Mouse (Mus musculus) forebrain, embryonic 15.5 days (tissue): ENCODE results near the gene Mxd1. TPM values are rescaled to one million over a fixed set of nuclear protein-coding genes. Genes with fewer than 3 reads are reported as not detected.

Source experiments
- ATAC-seq: fragments of 200-750 bp; cut with Nextera tagmentation; replicated peaks from 2 replicates; pipeline ENCODE4 v1.8.0; 2017; ENCODE audit warnings: mild to moderate bottlenecking, moderate TSS enrichment, moderate library complexity
- H3K27ac ChIP-seq: fragments of 300-500 bp; sonication (generic); replicated peaks from 2 replicates; pipeline ENCODE4 v1.5.1; 2015; ENCODE audit warnings: mild to moderate bottlenecking, inconsistent platforms
- H3K27me3 ChIP-seq: fragments of 300-500 bp; sonication (generic); 2 replicates; pipeline ENCODE4 v1.6.1; 2015; ENCODE audit warnings: inconsistent platforms
- H3K36me3 ChIP-seq: fragments of 300-500 bp; sonication (generic); 2 replicates; pipeline ENCODE4 v1.6.1; 2015; ENCODE audit warnings: mild to moderate bottlenecking, inconsistent platforms
- H3K4me1 ChIP-seq: fragments of 300-500 bp; sonication (generic); 2 replicates; pipeline ENCODE4 v1.6.1; 2015; ENCODE audit warnings: inconsistent platforms
- H3K4me2 ChIP-seq: fragments of 300-500 bp; sonication (generic); replicated peaks from 2 replicates; pipeline ENCODE4 v1.6.1; 2015; ENCODE audit warnings: mild to moderate bottlenecking, inconsistent platforms
- H3K4me3 ChIP-seq: fragments of 300-500 bp; sonication (generic); 2 replicates; pipeline ENCODE4 v1.5.1; 2015; ENCODE audit warnings: mild to moderate bottlenecking, inconsistent platforms
- H3K9ac ChIP-seq: fragments of 300-500 bp; sonication (generic); replicated peaks from 2 replicates; pipeline ENCODE4 v1.6.1; 2015; ENCODE audit warnings: mild to moderate bottlenecking, inconsistent platforms
- H3K9me3 ChIP-seq: fragments of 300-500 bp; sonication (generic); 2 replicates; pipeline ENCODE4 v1.6.1; 2016; ENCODE audit warnings: inconsistent platforms
- WGBS: fragments of 180-500 bp; shearing (Covaris S2); methylation state at CpG from one replicate; pipeline ENCODE4 v1.1.7; 2015; ENCODE audit warnings: mixed read lengths; 5-methylcytosine and 5-hydroxymethylcytosine counted together
- polyA plus RNA-seq: library from polyadenylated mRNA; unstranded; fragments of >200 nt; fragmentation: Nextera tagmentation; extraction: Ambion mirVana; gene quantifications from 2 replicates; pipeline ENCODE4 v1.2.1, GENCODE M21; 2015

The Mxd1 gene
- polyA plus RNA-seq, 1 experiment from 2014 or later: 22.8 TPM

GRCm38 (mm10) chr6:86623201-86623600 is 45.8 kb downstream of the Mxd1 start:
- peaks cover 6% of the 10 kb centered on the region; the same call in 1 of the 2 replicates for H3K4me1 ChIP-seq
- H3K4me2 ChIP-seq: no peak overlapping the region
- WGBS: 83% methylated on average over 4 of the region's 4 CpGs
- no peak overlapping the region for H3K27ac ChIP-seq
- no peaks in the 10 kb centered on the region for H3K27me3 ChIP-seq
- H3K4me3 ChIP-seq: no peak overlapping the region
- no peaks in the 10 kb centered on the region for H3K9me3 ChIP-seq
- H3K9ac ChIP-seq: no peak overlapping the region
- H3K36me3 ChIP-seq: no peaks in the 10 kb centered on the region
- ATAC-seq: no peak

GRCm38 (mm10) chr6:86615301-86615700 is 53.7 kb downstream of the Mxd1 start:
- no peak for ATAC-seq
- WGBS: 93% methylated on average over 4 of the region's 4 CpGs
- Histone ChIP-seq H3K4me2 (no peak overlapping the region), H3K4me3 (no peak overlapping the region), H3K27ac (no peak overlapping the region), H3K9ac (no peak overlapping the region), H3K27me3 (no peaks in the 10 kb centered on the region), H3K9me3 (no peaks in the 10 kb centered on the region), H3K36me3 (no peaks in the 10 kb centered on the region), H3K4me1 (no peaks in the 10 kb centered on the region)

- no peak overlapping the region for H3K27ac ChIP-seq
- no peaks in the 10 kb centered on the region for H3K27me3 ChIP-seq
- no peaks in the 10 kb centered on the region for H3K36me3 ChIP-seq
- no peaks in the 10 kb centered on the region for H3K4me1 ChIP-seq
- H3K9me3 ChIP-seq: no peaks in the 10 kb centered on the region
- WGBS: 60% methylated on average over 5 of the region's 5 CpGs
- ATAC-seq: no peak
- no peak overlapping the region for H3K4me2 ChIP-seq
- H3K9ac ChIP-seq: no peak overlapping the region
- H3K4me3 ChIP-seq: no peak overlapping the region
Measured at GRCm38 (mm10) chr6:86610714-86611113, 58.2 kb downstream of the Mxd1 start.

GRCm38 (mm10) chr6:86609235-86609634 is 59.7 kb downstream of the Mxd1 start:
- Histone ChIP-seq H3K9ac (no peak overlapping the region), H3K9me3 (no peaks in the 10 kb centered on the region), H3K4me3 (no peak overlapping the region), H3K4me1 (no peaks in the 10 kb centered on the region), H3K4me2 (no peak overlapping the region), H3K36me3 (no peaks in the 10 kb centered on the region), H3K27me3 (no peaks in the 10 kb centered on the region), H3K27ac (no peak overlapping the region)
- no peak for ATAC-seq
- WGBS: 93% methylated on average over 6 of the region's 6 CpGs

GRCm38 (mm10) chr6:86607471-86607870 is 61.5 kb downstream of the Mxd1 start:
- Histone ChIP-seq H3K27ac (no peak overlapping the region), H3K4me3 (no peak overlapping the region), H3K27me3 (no peaks in the 10 kb centered on the region), H3K36me3 (no peaks in the 10 kb centered on the region), H3K9me3 (no peaks in the 10 kb centered on the region), H3K4me1 (no peaks in the 10 kb centered on the region), H3K4me2 (no peak overlapping the region), H3K9ac (no peak overlapping the region)
- 82% methylated on average over 6 of the region's 6 CpGs for WGBS
- ATAC-seq: no peak

- 83% methylated on average over 4 of the region's 4 CpGs for WGBS
- no peaks in the 10 kb centered on the region for H3K9me3 ChIP-seq
- no peaks in the 10 kb centered on the region for H3K4me1 ChIP-seq
- H3K27me3 ChIP-seq: no peaks in the 10 kb centered on the region
- no peaks in the 10 kb centered on the region for H3K36me3 ChIP-seq
- no peak overlapping the region for H3K4me2 ChIP-seq
- no peak overlapping the region for H3K9ac ChIP-seq
- no peak overlapping the region for H3K4me3 ChIP-seq
- no peak overlapping the region for H3K27ac ChIP-seq
- no peak for ATAC-seq
Measured at GRCm38 (mm10) chr6:86606289-86606688, 62.7 kb downstream of the Mxd1 start.

GRCm38 (mm10) chr6:86605260-86605659 is 63.7 kb downstream of the Mxd1 start:
- Histone ChIP-seq H3K4me2 (no peak overlapping the region), H3K27me3 (no peaks in the 10 kb centered on the region), H3K27ac (no peak overlapping the region), H3K4me1 (peaks cover 3% of the 10 kb centered on the region; the same call in 1 of the 2 replicates), H3K4me3 (no peak overlapping the region), H3K9ac (no peak overlapping the region), H3K9me3 (no peaks in the 10 kb centered on the region), H3K36me3 (no peaks in the 10 kb centered on the region)
- ATAC-seq: no peak
- 75% methylated on average over 7 of the region's 7 CpGs for WGBS

GRCm38 (mm10) chr6:86599951-86600414 is 69.0 kb downstream of the Mxd1 start:
- Histone ChIP-seq H3K27me3 (no peaks in the 10 kb centered on the region), H3K27ac (no peak overlapping the region), H3K9me3 (no peaks in the 10 kb centered on the region), H3K4me2 (no peak overlapping the region), H3K36me3 (no peaks in the 10 kb centered on the region), H3K4me1 (peaks cover 11% of the 10 kb centered on the region), H3K4me3 (no peak overlapping the region), H3K9ac (no peak overlapping the region)
- WGBS: 30% methylated on average over 6 of the region's 6 CpGs
- no peak for ATAC-seq

GRCm38 (mm10) chr6:86599197-86599596 is 69.8 kb downstream of the Mxd1 start:
- Histone ChIP-seq H3K4me1 (peaks cover 11% of the 10 kb centered on the region), H3K9me3 (no peaks in the 10 kb centered on the region), H3K4me3 (no peak overlapping the region), H3K27ac (no peak overlapping the region), H3K9ac (no peak overlapping the region), H3K27me3 (no peaks in the 10 kb centered on the region), H3K4me2 (no peak overlapping the region), H3K36me3 (no peaks in the 10 kb centered on the region)
- ATAC-seq: 0 out of 2 replicates have a peak, but pooled peaks have one; percentile 38
- WGBS: 26% methylated on average over 4 of the region's 4 CpGs

GRCm38 (mm10) chr6:86598742-86599193 is 70.2 kb downstream of the Mxd1 start:
- Histone ChIP-seq H3K4me1 (peaks cover 11% of the 10 kb centered on the region), H3K36me3 (no peaks in the 10 kb centered on the region), H3K4me2 (no peak overlapping the region), H3K9ac (no peak overlapping the region), H3K4me3 (no peak overlapping the region), H3K27me3 (no peaks in the 10 kb centered on the region), H3K9me3 (no peaks in the 10 kb centered on the region), H3K27ac (no peak overlapping the region)
- WGBS: 72% methylated on average over 5 of the region's 5 CpGs
- ATAC-seq: 0 out of 2 replicates have a peak, but pooled peaks have one; percentile 35

Other genes with a start within 250 kb of the Mxd1 start
- not detected in 2 replicates for gene Gm44790, start 242.5 kb downstream of the Mxd1 start, polyA plus RNA-seq
- 33.2 and 35.3 TPM in 2 replicates for gene C87436, start 230.8 kb downstream of the Mxd1 start, polyA plus RNA-seq
- 409 and 412 TPM in 2 replicates for gene Pcbp1, start 142.8 kb downstream of the Mxd1 start, polyA plus RNA-seq
- 0.59 and 0.61 TPM in 2 replicates for gene Asprv1, start 41.0 kb downstream of the Mxd1 start, polyA plus RNA-seq
- gene Snrnp27, start 15.4 kb upstream of the Mxd1 start, polyA plus RNA-seq: 113 and 124 TPM in 2 replicates
- 48.3 TPM in 2 replicates for gene Gmcl1, start 64.2 kb upstream of the Mxd1 start, polyA plus RNA-seq
- gene Anxa4, start 124.4 kb upstream of the Mxd1 start, polyA plus RNA-seq: 5.8 and 5.9 TPM in 2 replicates
- gene Aak1, start 180.4 kb upstream of the Mxd1 start, polyA plus RNA-seq: 36.1 and 39.3 TPM in 2 replicates